ENCODE assay signal across 10 mouse cellular contexts in genomic region chr6:118195108-118195507, GRCm38 (mm10). TPM values are rescaled to one million over a fixed set of nuclear protein-coding genes. Genes with fewer than 3 reads are reported as not detected.
DNase-seq lines count a peak whose midpoint lies in the region; ATAC-seq and TF ChIP-seq lines count a peak whose summit lies in the region.
"Had no signal": no experiment of that assay in that cellular context is flagged by ENCODE, and none has a peak within 500 bp of the region (broad histone marks: within the 10 kb centered on the region; RNA-seq: fewer than 3 reads in every experiment).

No protein-coding gene starts in this region.

- DNase-seq in heart, adult 2 months, result peak; percentile 47 to 63
- no peak for DNase-seq in heart, adult 11 months
- peak; percentile 56 for DNase-seq in adipocyte (ENCODE audit: low spot score)
- peak; percentile 68 for DNase-seq in embryonic facial prominence, embryonic 11.5 days (ENCODE audit: low spot score)
- DNase-seq in hindbrain, embryonic 11.5 days (ENCODE audit: low spot score), result peak; percentile 68
- peak; percentile 20 to 29 for DNase-seq in left cerebral cortex, adult 8-10 months (ENCODE audit: low spot score in 2 of 2)
- peak; percentile 48 for DNase-seq in neural tube, embryonic 10.5 days (ENCODE audit: extremely low spot score, low spot score)

- 27% methylated on average over 8 of the region's 8 CpGs for WGBS in heart, adult 2 months
- 34% methylated on average over 8 of the region's 8 CpGs for WGBS in embryonic facial prominence, embryonic 11.5 days
- 33% methylated on average over 8 of the region's 8 CpGs for WGBS in hindbrain, embryonic 11.5 days

- H3K27me3 ChIP-seq in heart, adult 2 months (ENCODE audit: control insufficient read depth, insufficient read depth, low read length), result peaks cover 6% of the 10 kb centered on the region; the same call in 1 of the 2 replicates
- H3K27me3 ChIP-seq in embryonic facial prominence, embryonic 11.5 days (ENCODE audit: control insufficient read depth, insufficient read depth, low read length), result peaks cover 40% of the 10 kb centered on the region
- peaks cover 37% of the 10 kb centered on the region for H3K27me3 ChIP-seq in hindbrain, embryonic 11.5 days (ENCODE audit: control insufficient read depth, insufficient read depth, low read length)

- TF ChIP-seq EP300 in heart, adult 2 months (IDR thresholded peaks at IDR 0.05; ENCODE audit: insufficient read depth, low read depth, low read length), result 0 out of 2 replicates have a peak, but pooled peaks have one; percentile 37

- H3K27ac ChIP-seq in heart, adult 2 months, result no peak overlapping the region
- no peak overlapping the region for H3K27ac ChIP-seq in embryonic facial prominence, embryonic 11.5 days (replicated peaks; ENCODE audit: low read depth, low read length)
- H3K27ac ChIP-seq in hindbrain, embryonic 11.5 days (ENCODE audit: low read depth, low read length), result no peak overlapping the region
- H3K27ac ChIP-seq: stomach, embryonic 15.5 days had no signal

- TF ChIP-seq CTCF in heart, adult 2 months (IDR thresholded peaks at IDR 0.05), result peak; percentile 82

- no peak overlapping the region for H3K4me3 ChIP-seq in heart, adult 2 months
- no peak overlapping the region for H3K4me3 ChIP-seq in embryonic facial prominence, embryonic 11.5 days (ENCODE audit: low read depth, low read length)
- H3K4me3 ChIP-seq in hindbrain, embryonic 11.5 days (ENCODE audit: low read depth, low read length), result no peak overlapping the region

- no peak for ATAC-seq in embryonic facial prominence, embryonic 11.5 days (replicated peaks; ENCODE audit: insufficient number of reproducible peaks, low FRiP score, low TSS enrichment, low read depth)
- ATAC-seq in hindbrain, embryonic 11.5 days (ENCODE audit: low FRiP score), result peak; percentile 33; the same call in 1 of the 2 replicates
- no peak for ATAC-seq in CD4-positive, CD25-positive, alpha-beta regulatory T cell, adult 4 months
- ATAC-seq: Patski had no signal

- intact Hi-C loops in heart, adult 2 months (cut with DNase I), result no loop called here

- no peaks in the 10 kb centered on the region for H3K9me3 ChIP-seq in embryonic facial prominence, embryonic 11.5 days (replicated peaks; ENCODE audit: control insufficient read depth, low read length)
- no peaks in the 10 kb centered on the region for H3K9me3 ChIP-seq in hindbrain, embryonic 11.5 days (ENCODE audit: control insufficient read depth, low read length)
- H3K9me3 ChIP-seq: stomach, embryonic 15.5 days had no signal

- no peak overlapping the region for H3K4me2 ChIP-seq in embryonic facial prominence, embryonic 11.5 days (ENCODE audit: low read depth, low read length)
- H3K4me2 ChIP-seq in hindbrain, embryonic 11.5 days (replicated peaks; ENCODE audit: low read depth, low read length), result no peak overlapping the region

- no peaks in the 10 kb centered on the region for H3K4me1 ChIP-seq in heart, adult 2 months (ENCODE audit: control insufficient read depth, insufficient read depth, low read length)
- peaks cover 4% of the 10 kb centered on the region; the same call in 1 of the 2 replicates for H3K4me1 ChIP-seq in embryonic facial prominence, embryonic 11.5 days (ENCODE audit: control insufficient read depth, insufficient read depth, low read length)
- H3K4me1 ChIP-seq in hindbrain, embryonic 11.5 days (replicated peaks; ENCODE audit: control insufficient read depth, insufficient read depth, low read length), result no peaks in the 10 kb centered on the region; the same call in 1 of the 2 replicates

- no peak for TF ChIP-seq POLR2A in heart, adult 2 months (IDR thresholded peaks at IDR 0.05; ENCODE audit: insufficient read depth, low read depth, low read length)

- H3K36me3 ChIP-seq in heart, adult 2 months (ENCODE audit: control insufficient read depth, insufficient read depth, low read length), result no peaks in the 10 kb centered on the region
- no peaks in the 10 kb centered on the region for H3K36me3 ChIP-seq in embryonic facial prominence, embryonic 11.5 days (replicated peaks; ENCODE audit: control insufficient read depth, insufficient read depth, low read depth, low read length)
- H3K36me3 ChIP-seq in hindbrain, embryonic 11.5 days (ENCODE audit: control insufficient read depth, insufficient read depth, low read length), result no peaks in the 10 kb centered on the region
- H3K36me3 ChIP-seq: stomach, embryonic 15.5 days had no signal

- no peak overlapping the region for H3K9ac ChIP-seq in heart, adult 2 months (ENCODE audit: low read depth, low read length)
- H3K9ac ChIP-seq in embryonic facial prominence, embryonic 11.5 days (replicated peaks; ENCODE audit: low read length), result no peak overlapping the region
- H3K9ac ChIP-seq in hindbrain, embryonic 11.5 days (ENCODE audit: low read depth, low read length), result no peak overlapping the region
- H3K9ac ChIP-seq: stomach, embryonic 15.5 days had no signal

- H3K79me2 ChIP-seq in heart, adult 2 months (replicated peaks; ENCODE audit: control insufficient read depth, insufficient read depth, low read length), result no peaks in the 10 kb centered on the region

RNA-seq across cellular contexts. Expression of gene Ret, which starts 2.4 kb away (rescaled TPM):
- total RNA-seq in heart, adult 2 months (2021), result 1 to 10 TPM; 2.7 to 5.8 TPM
- 2.8 and 6.0 TPM in 2 replicates for polyA plus RNA-seq in heart, adult 2 months (2012; rRNA removed)
- polyA plus RNA-seq in embryonic facial prominence, embryonic 11.5 days (2014; fragmentation: Nextera tagmentation; extraction: Ambion mirVana), result 1.6 and 1.8 TPM in 2 replicates
- polyA plus RNA-seq in hindbrain, embryonic 11.5 days (2014; fragmentation: Nextera tagmentation; extraction: Ambion mirVana), result 3.2 and 4.2 TPM in 2 replicates
- 1 to 10 TPM; 3.2 to 5.2 (median 3.5) TPM for total RNA-seq in left cerebral cortex, adult 8-10 months (2022)
- polyA plus RNA-seq in CD4-positive, CD25-positive, alpha-beta regulatory T cell, adult 4 months (2017; shearing (Covaris generic)), result under 1 TPM; 0.28 to 0.65 TPM

RNA-seq across cellular contexts. Expression of gene Csgalnact2, which starts 56.2 kb away (rescaled TPM):
- 10 to 100 TPM; 17.6 to 20.4 TPM for total RNA-seq in heart, adult 2 months (2021)
- polyA plus RNA-seq in heart, adult 2 months (2012; rRNA removed), result 4.3 and 8.1 TPM in 2 replicates
- polyA plus RNA-seq in embryonic facial prominence, embryonic 11.5 days (2014; fragmentation: Nextera tagmentation; extraction: Ambion mirVana), result 11.4 and 14.0 TPM in 2 replicates
- polyA plus RNA-seq in hindbrain, embryonic 11.5 days (2014; fragmentation: Nextera tagmentation; extraction: Ambion mirVana), result 8.7 and 11.5 TPM in 2 replicates
- total RNA-seq in left cerebral cortex, adult 8-10 months (2022), result 10 to 100 TPM; 10.6 to 13.7 (median 11.5) TPM
- 1 to 10 TPM; 6.0 to 8.7 TPM for polyA plus RNA-seq in CD4-positive, CD25-positive, alpha-beta regulatory T cell, adult 4 months (2017; shearing (Covaris generic))
